Mouse (Mus musculus) liver, embryonic 16.5 days (tissue): ENCODE results near the gene Abcc2. TPM values are rescaled to one million over a fixed set of nuclear protein-coding genes. Genes with fewer than 3 reads are reported as not detected.

Source experiments
- ATAC-seq: fragments of 200-750 bp; cut with Nextera tagmentation; 2 replicates; pipeline ENCODE4 v1.8.0; 2017; ENCODE audit warnings: low read depth, mild to moderate bottlenecking, moderate number of reproducible peaks, moderate library complexity
- H3K27ac ChIP-seq: fragments of 300-500 bp; sonication (generic); 2 replicates; pipeline ENCODE4 v1.5.1; 2014; ENCODE audit warnings: mild to moderate bottlenecking, low read length
- H3K27me3 ChIP-seq: fragments of 300-500 bp; sonication (generic); 2 replicates; pipeline ENCODE4 v1.6.1; 2014; ENCODE audit warnings: low read depth, low read length, mixed read lengths; ENCODE audit not compliant: control insufficient read depth, insufficient read depth
- H3K36me3 ChIP-seq: fragments of 300-500 bp; sonication (generic); 2 replicates; pipeline ENCODE4 v1.6.1; 2014; ENCODE audit warnings: mild to moderate bottlenecking; ENCODE audit not compliant: control insufficient read depth, insufficient read depth
- H3K4me1 ChIP-seq: fragments of 300-500 bp; sonication (generic); 2 replicates; pipeline ENCODE4 v1.6.1; 2014; ENCODE audit warnings: low read depth, low read length, mixed read lengths; ENCODE audit not compliant: control insufficient read depth
- H3K4me2 ChIP-seq: fragments of 300-500 bp; sonication (generic); 2 replicates; pipeline ENCODE4 v1.6.1; 2014; ENCODE audit warnings: low read depth, low read length, mixed read lengths
- H3K4me3 ChIP-seq: fragments of 300-500 bp; sonication (generic); 2 replicates; pipeline ENCODE4 v1.5.1; 2014; ENCODE audit warnings: low read depth, mild to moderate bottlenecking, low read length
- H3K9ac ChIP-seq: fragments of 300-500 bp; sonication (generic); 2 replicates; pipeline ENCODE4 v1.6.1; 2014; ENCODE audit warnings: low read depth, low read length
- H3K9me3 ChIP-seq: fragments of 300-500 bp; sonication (generic); replicated peaks from 2 replicates; pipeline ENCODE4 v1.6.1; 2016; ENCODE audit warnings: low read length; ENCODE audit not compliant: control insufficient read depth
- WGBS: fragments of 180-500 bp; shearing (Covaris S2); extraction: QIAGEN DNeasy Blood & Tissue Kit; methylation state at CpG from one replicate; pipeline ENCODE4 v1.1.7; 2014; ENCODE audit not compliant: insufficient replicate concordance; 5-methylcytosine and 5-hydroxymethylcytosine counted together
- polyA plus RNA-seq: library from polyadenylated mRNA; unstranded; fragments of >200 nt; fragmentation: Nextera tagmentation; extraction: Ambion mirVana; gene quantifications from 2 replicates; pipeline ENCODE4 v1.2.1, GENCODE M21; 2015

The Abcc2 gene
- polyA plus RNA-seq, 1 experiment from 2014 or later: 13.6 TPM

- Histone ChIP-seq H3K9ac (no peak overlapping the region), H3K27ac (no peak overlapping the region), H3K9me3 (no peaks in the 10 kb centered on the region), H3K4me3 (no peak overlapping the region), H3K4me2 (no peak overlapping the region), H3K36me3 (no peaks in the 10 kb centered on the region), H3K27me3 (no peaks in the 10 kb centered on the region), H3K4me1 (no peaks in the 10 kb centered on the region)
- ATAC-seq: no peak
- 58% methylated on average over 6 of the region's 6 CpGs for WGBS
Measured at GRCm38 (mm10) chr19:43772311-43772710, 9.7 kb upstream of the Abcc2 start.

DNA sequence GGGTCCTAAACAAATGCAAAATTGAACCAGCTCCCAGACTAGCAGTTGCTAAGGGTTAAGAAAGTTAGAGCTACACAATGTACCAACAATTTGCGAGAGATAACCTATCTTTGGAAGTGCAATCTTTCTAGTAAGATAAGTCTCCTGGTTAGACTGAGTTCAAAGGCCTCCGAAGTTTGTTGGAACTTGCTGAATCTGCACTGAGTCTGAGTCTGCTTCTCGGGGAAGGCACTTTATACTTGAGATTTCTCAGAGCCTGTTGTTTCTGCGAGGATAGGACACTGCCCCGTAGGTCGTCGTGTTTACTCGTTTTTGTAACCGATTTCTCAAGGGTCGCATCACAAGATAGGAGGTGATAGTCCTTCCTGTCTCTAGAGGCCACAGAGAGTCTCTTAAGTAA is 6.6 kb upstream of the Abcc2 start:
- Histone ChIP-seq H3K4me3 (no peak overlapping the region), H3K9ac (no peak overlapping the region), H3K27ac (no peak overlapping the region), H3K27me3 (no peaks in the 10 kb centered on the region), H3K4me1 (no peaks in the 10 kb centered on the region), H3K9me3 (no peaks in the 10 kb centered on the region), H3K36me3 (no peaks in the 10 kb centered on the region), H3K4me2 (no peak overlapping the region)
- ATAC-seq: no peak
- 30% methylated on average over 10 of the region's 10 CpGs for WGBS

GRCm38 (mm10) chr19:43776561-43776960 is 5.4 kb upstream of the Abcc2 start:
- H3K4me1 ChIP-seq: no peaks in the 10 kb centered on the region
- no peak overlapping the region for H3K4me2 ChIP-seq
- no peaks in the 10 kb centered on the region for H3K27me3 ChIP-seq
- no peak overlapping the region for H3K4me3 ChIP-seq
- H3K27ac ChIP-seq: no peak overlapping the region
- WGBS: 52% methylated on average over 4 of the region's 4 CpGs
- no peaks in the 10 kb centered on the region for H3K36me3 ChIP-seq
- ATAC-seq: no peak
- H3K9me3 ChIP-seq: no peaks in the 10 kb centered on the region
- no peak overlapping the region for H3K9ac ChIP-seq

DNA sequence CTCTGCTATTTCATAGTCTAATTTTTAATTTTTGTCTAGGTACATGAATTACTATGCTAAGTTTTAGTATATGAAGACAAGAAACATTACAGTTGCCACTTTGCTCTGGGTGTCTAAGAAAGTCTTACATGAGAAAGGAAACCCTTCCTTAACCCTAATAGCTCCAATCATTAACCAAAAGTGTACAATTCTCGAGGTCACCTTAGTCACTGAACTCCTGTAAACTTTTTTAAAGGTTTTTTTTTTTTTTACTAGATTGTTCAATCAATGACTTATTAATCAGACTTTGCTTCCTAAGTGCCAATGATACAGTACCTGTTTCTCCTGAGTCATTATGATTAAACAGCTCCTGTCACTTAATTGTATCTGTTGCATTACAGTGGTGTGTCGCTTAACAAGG is 4.7 kb upstream of the Abcc2 start:
- WGBS: 52% methylated on average over 2 of the region's 2 CpGs

GRCm38 (mm10) chr19:43780391-43780790 is 1.6 kb upstream of the Abcc2 start:
- Histone ChIP-seq H3K9me3 (no peaks in the 10 kb centered on the region), H3K36me3 (no peaks in the 10 kb centered on the region), H3K4me3 (no peak overlapping the region), H3K4me1 (no peaks in the 10 kb centered on the region), H3K4me2 (no peak overlapping the region), H3K9ac (no peak overlapping the region), H3K27ac (no peak overlapping the region), H3K27me3 (no peaks in the 10 kb centered on the region)
- 41% methylated on average over 5 of the region's 5 CpGs for WGBS
- no peak for ATAC-seq

More for the DNA sequence above, 4.7 kb upstream of the Abcc2 start:
- no peak overlapping the region for H3K4me3 ChIP-seq
- no peaks in the 10 kb centered on the region for H3K9me3 ChIP-seq
- no peak overlapping the region for H3K9ac ChIP-seq
- no peak overlapping the region for H3K4me2 ChIP-seq
- no peaks in the 10 kb centered on the region for H3K36me3 ChIP-seq
- ATAC-seq: no peak
- no peaks in the 10 kb centered on the region for H3K4me1 ChIP-seq
- no peak overlapping the region for H3K27ac ChIP-seq
- no peaks in the 10 kb centered on the region for H3K27me3 ChIP-seq

GRCm38 (mm10) chr19:43784761-43785160 is 2.8 kb downstream of the Abcc2 start:
- H3K4me3 ChIP-seq: peak overlapping the region; percentile 37
- WGBS: 29% methylated on average over 8 of the region's 8 CpGs
- H3K9me3 ChIP-seq: no peaks in the 10 kb centered on the region
- no peaks in the 10 kb centered on the region for H3K36me3 ChIP-seq
- no peak for ATAC-seq
- H3K4me2 ChIP-seq: peak overlapping the region; percentile 37
- peak overlapping the region; percentile 7; the same call in 1 of the 2 replicates for H3K9ac ChIP-seq
- H3K4me1 ChIP-seq: no peaks in the 10 kb centered on the region
- no peaks in the 10 kb centered on the region for H3K27me3 ChIP-seq
- no peak overlapping the region for H3K27ac ChIP-seq

- Histone ChIP-seq H3K27ac (no peak overlapping the region), H3K4me2 (peak overlapping the region; percentile 36), H3K9me3 (no peaks in the 10 kb centered on the region), H3K36me3 (no peaks in the 10 kb centered on the region), H3K4me1 (no peaks in the 10 kb centered on the region), H3K4me3 (0 out of 2 replicates have a peak overlapping the region, but pooled peaks have one; percentile 6), H3K27me3 (no peaks in the 10 kb centered on the region), H3K9ac (no peak overlapping the region)
- ATAC-seq: peak; percentile 44; the same call in 1 of the 2 replicates
- 52% methylated on average over 13 of the region's 13 CpGs for WGBS
Measured at GRCm38 (mm10) chr19:43786249-43787026, 4.4 kb downstream of the Abcc2 start.

GRCm38 (mm10) chr19:43789817-43790216 is 7.8 kb downstream of the Abcc2 start:
- H3K4me2 ChIP-seq: no peak overlapping the region
- no peak overlapping the region for H3K27ac ChIP-seq
- no peaks in the 10 kb centered on the region; the same call in 1 of the 2 replicates for H3K4me1 ChIP-seq
- 74% methylated on average over 7 of the region's 7 CpGs for WGBS
- no peaks in the 10 kb centered on the region for H3K9me3 ChIP-seq
- H3K27me3 ChIP-seq: no peaks in the 10 kb centered on the region
- no peak overlapping the region for H3K4me3 ChIP-seq
- no peaks in the 10 kb centered on the region for H3K36me3 ChIP-seq
- ATAC-seq: no peak
- H3K9ac ChIP-seq: no peak overlapping the region

- Histone ChIP-seq H3K4me1 (no peaks in the 10 kb centered on the region; the same call in 1 of the 2 replicates), H3K36me3 (no peaks in the 10 kb centered on the region), H3K9me3 (no peaks in the 10 kb centered on the region), H3K27ac (no peak overlapping the region), H3K4me3 (no peak overlapping the region), H3K9ac (no peak overlapping the region), H3K27me3 (no peaks in the 10 kb centered on the region), H3K4me2 (no peak overlapping the region)
- WGBS: 57% methylated on average over 4 of the region's 4 CpGs
- ATAC-seq: no peak
Measured at GRCm38 (mm10) chr19:43792537-43792936, 10.5 kb downstream of the Abcc2 start.
